Mouse (Mus musculus) neural tube, embryonic 13.5 days (tissue): ENCODE measurements around the gene Lat2. TPM values are rescaled to one million over a fixed set of nuclear protein-coding genes. Genes with fewer than 3 reads are reported as not detected.

ENCODE experiments used
- microRNA-seq: library from miRNA; unstranded; fragments of <30 nt; microRNA quantifications from one replicate; pipeline ENCODE4, GENCODE M21; 2016
- polyA plus RNA-seq: library from polyadenylated mRNA; unstranded; fragments of >200 nt; fragmentation: Nextera tagmentation; extraction: Ambion mirVana; gene quantifications from 2 replicates; pipeline ENCODE4 v1.2.1, GENCODE M21; 2015

Lat2 gene
- polyA plus RNA-seq, 1 experiment from 2014 or later, result 4.9 TPM

Small RNA genes lying within 50 kb of the gene (microRNA-seq; reads per million reads assigned to microRNA genes)
- not detected for gene Mir7228

Other genes starting within 250 kb of the Lat2 start
- gene Gtf2ird1, start 158.3 kb downstream of the Lat2 start, polyA plus RNA-seq, result 63.1 and 85.8 TPM in 2 replicates
- gene Clip2, start 62.6 kb downstream of the Lat2 start, polyA plus RNA-seq, result 11.9 and 12.6 TPM in 2 replicates
- gene Syna, start 54.9 kb downstream of the Lat2 start, polyA plus RNA-seq, result 0.31 and 0.85 TPM in 2 replicates
- 184 and 214 TPM in 2 replicates for gene Rfc2, start 33.7 kb downstream of the Lat2 start, polyA plus RNA-seq
- gene Eif4h, start 24.5 kb upstream of the Lat2 start, polyA plus RNA-seq, result 338 and 355 TPM in 2 replicates
- 20.3 and 21.3 TPM in 2 replicates for gene Limk1, start 73.6 kb upstream of the Lat2 start, polyA plus RNA-seq
- gene Eln, start 132.3 kb upstream of the Lat2 start, polyA plus RNA-seq, result 6.4 and 10.8 TPM in 2 replicates